Mouse (Mus musculus) forebrain, embryonic 13.5 days (tissue): ENCODE results near the gene Atp1b1. TPM values are rescaled to one million over a fixed set of nuclear protein-coding genes. Genes with fewer than 3 reads are reported as not detected.

Source experiments
- ATAC-seq: fragments of 200-750 bp; cut with Nextera tagmentation; 2 replicates; pipeline ENCODE4 v1.8.0; 2017
- H3K27ac ChIP-seq: fragments of 300-500 bp; sonication (generic); 2 replicates; pipeline ENCODE4 v1.5.1; 2015; ENCODE audit warnings: inconsistent platforms, mild to moderate bottlenecking, moderate library complexity
- H3K27me3 ChIP-seq: fragments of 300-500 bp; sonication (generic); 2 replicates; pipeline ENCODE4 v1.6.1; 2015; ENCODE audit warnings: mild to moderate bottlenecking, inconsistent platforms
- H3K36me3 ChIP-seq: fragments of 300-500 bp; sonication (generic); 2 replicates; pipeline ENCODE4 v1.6.1; 2015; ENCODE audit warnings: mild to moderate bottlenecking, inconsistent platforms; ENCODE audit not compliant: poor library complexity, severe bottlenecking
- H3K4me1 ChIP-seq: fragments of 300-500 bp; sonication (generic); 2 replicates; pipeline ENCODE4 v1.6.1; 2015; ENCODE audit warnings: inconsistent platforms
- H3K4me2 ChIP-seq: fragments of 300-500 bp; sonication (generic); 2 replicates; pipeline ENCODE4 v1.6.1; 2015; ENCODE audit warnings: inconsistent platforms, mild to moderate bottlenecking, moderate library complexity
- H3K4me3 ChIP-seq: fragments of 300-500 bp; sonication (generic); 2 replicates; pipeline ENCODE4 v1.5.1; 2015; ENCODE audit warnings: mild to moderate bottlenecking, inconsistent platforms
- H3K9ac ChIP-seq: fragments of 300-500 bp; sonication (generic); 2 replicates; pipeline ENCODE4 v1.6.1; 2015; ENCODE audit warnings: mild to moderate bottlenecking, inconsistent platforms
- H3K9me3 ChIP-seq: fragments of 300-500 bp; sonication (generic); replicated peaks from 2 replicates; pipeline ENCODE4 v1.6.1; 2016; ENCODE audit warnings: inconsistent platforms
- WGBS: fragments of 180-500 bp; shearing (Covaris S2); methylation state at CpG from one replicate; pipeline ENCODE4 v1.1.7; 2015; 5-methylcytosine and 5-hydroxymethylcytosine counted together
- polyA plus RNA-seq: library from polyadenylated mRNA; unstranded; fragments of >200 nt; fragmentation: Nextera tagmentation; extraction: Ambion mirVana; gene quantifications from 2 replicates; pipeline ENCODE4 v1.2.1, GENCODE M21; 2015

Atp1b1 gene
- polyA plus RNA-seq, 1 experiment from 2014 or later = 34.0 TPM

GRCm38 (mm10) chr1:164481645-164482354, 23.6 kb upstream of the Atp1b1 start:
- Histone ChIP-seq H3K4me1 (no peaks in the 10 kb centered on the region), H3K4me2 (no peak overlapping the region), H3K9me3 (no peaks in the 10 kb centered on the region), H3K4me3 (no peak overlapping the region), H3K9ac (no peak overlapping the region), H3K36me3 (no peaks in the 10 kb centered on the region), H3K27me3 (no peaks in the 10 kb centered on the region), H3K27ac (no peak overlapping the region)
- WGBS = 56% methylated on average over 9 of the region's 9 CpGs
- ATAC-seq = no peak

- H3K27me3 ChIP-seq = no peaks in the 10 kb centered on the region
- H3K4me1 ChIP-seq = no peaks in the 10 kb centered on the region
- H3K9ac ChIP-seq = no peak overlapping the region
- no peak overlapping the region for H3K4me3 ChIP-seq
- H3K4me2 ChIP-seq = no peak overlapping the region
- H3K9me3 ChIP-seq = no peaks in the 10 kb centered on the region
- no peaks in the 10 kb centered on the region for H3K36me3 ChIP-seq
- ATAC-seq = no peak
- 86% methylated on average over 5 of the region's 5 CpGs for WGBS
- H3K27ac ChIP-seq = no peak overlapping the region
Measured at GRCm38 (mm10) chr1:164480755-164481644, 22.8 kb upstream of the Atp1b1 start.

GRCm38 (mm10) chr1:164475895-164476294, 17.7 kb upstream of the Atp1b1 start:
- no peaks in the 10 kb centered on the region for H3K36me3 ChIP-seq
- ATAC-seq = no peak
- H3K4me3 ChIP-seq = no peak overlapping the region
- no peaks in the 10 kb centered on the region for H3K27me3 ChIP-seq
- WGBS = 93% methylated on average over 4 of the region's 4 CpGs
- no peak overlapping the region for H3K9ac ChIP-seq
- no peak overlapping the region for H3K4me2 ChIP-seq
- no peaks in the 10 kb centered on the region for H3K9me3 ChIP-seq
- H3K4me1 ChIP-seq = peaks cover 3% of the 10 kb centered on the region
- H3K27ac ChIP-seq = no peak overlapping the region

GRCm38 (mm10) chr1:164474778-164475511, 16.8 kb upstream of the Atp1b1 start:
- Histone ChIP-seq H3K9ac (no peak overlapping the region), H3K4me2 (no peak overlapping the region), H3K4me1 (peaks cover 7% of the 10 kb centered on the region), H3K9me3 (no peaks in the 10 kb centered on the region), H3K36me3 (no peaks in the 10 kb centered on the region), H3K27ac (no peak overlapping the region), H3K4me3 (no peak overlapping the region), H3K27me3 (no peaks in the 10 kb centered on the region)
- peak; percentile 82 for ATAC-seq
- 74% methylated on average over 7 of the region's 7 CpGs for WGBS

- WGBS = 81% methylated on average over 6 of the region's 6 CpGs
- ATAC-seq = no peak; the same call in 1 of the 2 replicates
- H3K9me3 ChIP-seq = no peaks in the 10 kb centered on the region
Measured at GRCm38 (mm10) chr1:164474310-164474709, 16.2 kb upstream of the Atp1b1 start.

DNA sequence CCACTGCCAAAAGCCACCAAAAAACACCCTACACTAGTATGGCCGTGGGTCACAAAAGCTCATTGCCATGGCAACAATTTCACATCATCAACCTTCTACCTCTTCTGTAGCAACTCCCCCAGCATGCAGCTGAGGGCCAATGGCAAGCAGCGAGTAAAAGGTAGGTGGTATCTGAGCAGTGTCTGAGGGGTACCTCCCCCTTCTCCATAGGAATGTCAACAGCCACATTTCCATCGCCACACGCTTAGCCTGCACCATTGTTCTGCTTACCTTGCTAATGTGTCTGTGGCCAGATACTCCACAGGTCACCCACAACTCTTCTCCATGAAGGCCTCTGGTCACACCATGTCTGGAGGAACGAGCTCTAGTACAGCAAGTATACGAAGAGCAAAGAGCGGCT, 15.2 kb upstream of the Atp1b1 start:
- Histone ChIP-seq H3K36me3 (no peaks in the 10 kb centered on the region), H3K27me3 (no peaks in the 10 kb centered on the region), H3K9me3 (no peaks in the 10 kb centered on the region), H3K4me3 (no peak overlapping the region), H3K4me2 (no peak overlapping the region), H3K9ac (no peak overlapping the region), H3K4me1 (peaks cover 7% of the 10 kb centered on the region), H3K27ac (no peak overlapping the region)
- 92% methylated on average over 7 of the region's 7 CpGs for WGBS
- ATAC-seq = no peak

More at GRCm38 (mm10) chr1:164474310-164474709, 16.2 kb upstream of the Atp1b1 start:
- peaks cover 7% of the 10 kb centered on the region for H3K4me1 ChIP-seq
- no peak overlapping the region for H3K27ac ChIP-seq
- no peak overlapping the region for H3K9ac ChIP-seq
- no peak overlapping the region for H3K4me3 ChIP-seq
- H3K27me3 ChIP-seq = no peaks in the 10 kb centered on the region
- H3K4me2 ChIP-seq = no peak overlapping the region
- H3K36me3 ChIP-seq = no peaks in the 10 kb centered on the region

GRCm38 (mm10) chr1:164471632-164472031, 13.5 kb upstream of the Atp1b1 start:
- WGBS = 93% methylated on average over 5 of the region's 5 CpGs
- Histone ChIP-seq H3K9me3 (no peaks in the 10 kb centered on the region), H3K9ac (no peak overlapping the region), H3K27ac (no peak overlapping the region), H3K4me3 (no peak overlapping the region), H3K36me3 (no peaks in the 10 kb centered on the region), H3K4me1 (peaks cover 7% of the 10 kb centered on the region), H3K4me2 (no peak overlapping the region), H3K27me3 (no peaks in the 10 kb centered on the region)
- ATAC-seq = no peak

DNA sequence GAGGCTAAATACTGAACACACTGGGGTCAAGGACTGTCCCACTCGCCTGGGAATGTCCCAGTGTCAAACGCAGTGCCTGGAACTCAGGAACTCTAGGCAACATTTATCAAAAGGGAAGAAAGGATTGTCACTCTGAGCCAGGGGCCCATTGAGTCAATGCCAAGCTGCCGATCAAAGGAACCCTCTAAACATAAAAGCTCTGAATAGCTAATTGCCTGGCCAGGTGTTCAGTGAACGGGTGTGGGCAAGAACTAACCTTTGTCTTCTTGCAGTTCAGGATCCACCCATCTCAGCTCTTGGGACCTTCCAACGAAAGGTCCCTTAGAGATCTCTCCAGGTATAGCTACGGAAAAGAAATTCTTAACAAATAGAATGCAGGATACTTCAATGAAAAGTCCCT, 12.8 kb upstream of the Atp1b1 start:
- no peak for ATAC-seq
- Histone ChIP-seq H3K27me3 (no peaks in the 10 kb centered on the region), H3K36me3 (no peaks in the 10 kb centered on the region), H3K4me2 (no peak overlapping the region), H3K9ac (no peak overlapping the region), H3K4me3 (no peak overlapping the region), H3K9me3 (no peaks in the 10 kb centered on the region), H3K4me1 (peaks cover 7% of the 10 kb centered on the region), H3K27ac (no peak overlapping the region)
- WGBS = 41% methylated on average over 6 of the region's 6 CpGs

GRCm38 (mm10) chr1:164468329-164468728, 10.2 kb upstream of the Atp1b1 start:
- no peaks in the 10 kb centered on the region for H3K27me3 ChIP-seq
- no peaks in the 10 kb centered on the region for H3K9me3 ChIP-seq
- no peaks in the 10 kb centered on the region for H3K36me3 ChIP-seq
- no peak overlapping the region for H3K4me2 ChIP-seq
- H3K27ac ChIP-seq = no peak overlapping the region
- ATAC-seq = no peak
- H3K4me3 ChIP-seq = no peak overlapping the region
- no peak overlapping the region for H3K9ac ChIP-seq
- H3K4me1 ChIP-seq = peaks cover 7% of the 10 kb centered on the region
- 85% methylated on average over 8 of the region's 8 CpGs for WGBS

DNA sequence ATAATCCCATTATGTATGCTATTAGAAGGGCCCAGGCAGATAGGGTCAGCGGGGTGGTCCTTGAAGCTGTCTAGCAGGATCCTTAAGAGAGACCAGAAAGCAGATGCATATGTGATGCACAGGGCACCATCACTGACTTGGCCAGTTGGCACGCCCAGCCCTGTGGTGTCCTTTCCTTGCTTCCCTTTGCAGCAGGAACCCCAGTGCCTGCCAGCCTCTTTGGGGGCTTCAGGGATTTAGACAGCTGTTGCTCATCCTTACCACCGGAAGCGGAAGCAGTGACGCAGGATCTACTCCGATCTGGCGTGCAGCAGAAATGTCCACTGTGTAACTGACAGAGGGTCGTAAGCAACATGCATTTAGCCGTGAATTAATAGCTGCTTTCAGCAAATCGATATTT, 9.3 kb upstream of the Atp1b1 start:
- Histone ChIP-seq H3K9ac (no peak overlapping the region), H3K9me3 (no peaks in the 10 kb centered on the region), H3K4me3 (no peak overlapping the region), H3K27ac (no peak overlapping the region), H3K36me3 (no peaks in the 10 kb centered on the region), H3K27me3 (no peaks in the 10 kb centered on the region), H3K4me2 (no peak overlapping the region), H3K4me1 (peaks cover 7% of the 10 kb centered on the region)
- WGBS = 93% methylated on average over 10 of the region's 10 CpGs
- ATAC-seq = no peak

DNA sequence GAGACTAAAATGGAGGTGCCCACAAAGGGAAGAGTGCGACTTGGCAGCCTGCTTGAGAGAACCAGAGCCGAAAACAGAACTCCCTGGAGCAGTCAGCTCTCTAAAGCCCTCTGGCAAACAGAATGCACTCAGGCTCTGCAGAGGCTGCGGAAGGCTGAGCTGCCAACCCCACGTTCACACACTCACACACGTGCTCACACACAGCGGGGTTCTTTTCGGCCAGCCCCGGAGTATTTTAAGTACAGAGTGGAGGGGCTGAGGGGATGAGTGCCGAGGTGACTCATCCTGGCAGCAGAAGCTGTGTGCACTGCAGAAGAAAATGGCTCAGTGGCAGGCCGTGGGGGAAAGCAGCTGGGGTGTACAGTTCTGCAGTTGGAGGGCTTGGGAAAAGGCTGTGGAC, 3.6 kb upstream of the Atp1b1 start:
- Histone ChIP-seq H3K4me3 (no peak overlapping the region), H3K27ac (no peak overlapping the region)
- WGBS = 23% methylated on average over 10 of the region's 10 CpGs

More for the DNA sequence above, 3.6 kb upstream of the Atp1b1 start:
- Histone ChIP-seq H3K4me2 (peak overlapping the region; percentile 31; the same call in 1 of the 2 replicates), H3K36me3 (no peaks in the 10 kb centered on the region), H3K9ac (no peak overlapping the region), H3K9me3 (no peaks in the 10 kb centered on the region), H3K27me3 (peaks cover 8% of the 10 kb centered on the region; the same call in 1 of the 2 replicates), H3K4me1 (peaks cover 20% of the 10 kb centered on the region)
- ATAC-seq = no peak
